Mouse (Mus musculus): ENCODE results near the gene Yipf7.

DNA sequence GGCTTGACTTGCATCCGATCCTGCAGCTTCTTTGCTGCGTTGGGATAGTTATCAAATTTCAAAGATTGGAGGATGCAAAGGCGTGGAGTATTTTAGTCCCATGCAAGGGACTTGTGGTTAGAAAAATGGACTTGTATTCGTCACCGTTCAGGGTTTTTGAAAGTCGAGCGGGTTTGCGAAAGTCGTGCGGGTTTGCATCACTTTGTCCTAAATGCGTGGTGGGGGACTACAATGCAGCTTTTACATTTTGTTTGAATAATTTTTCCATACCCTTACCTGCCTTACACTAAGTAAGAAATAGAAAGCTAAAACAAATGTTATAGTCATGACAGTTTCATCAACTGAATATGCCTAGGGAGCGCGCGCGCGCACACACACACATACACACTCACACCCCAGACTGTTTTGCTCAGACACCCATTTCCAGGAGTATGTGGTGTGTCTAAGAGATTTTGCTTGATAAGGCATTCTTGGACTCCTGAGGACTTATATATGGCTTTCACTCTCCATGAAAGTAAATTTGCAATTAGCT is 15.0 kb upstream of the Yipf7 start:
- TF ChIP-seq POLR2A (IDR thresholded peaks at IDR 0.05; ENCODE audit: extremely low read depth, insufficient read depth, low read length) (no peak), CTCF (IDR thresholded peaks at IDR 0.05; ENCODE audit: low read depth, low read length) (no peak)

All from liver, adult 2 months (tissue).